Mouse (Mus musculus): Measurements from ENCODE around the gene Serpina3m. TPM values are rescaled to one million over a fixed set of nuclear protein-coding genes. Genes with fewer than 3 reads are reported as not detected.
"Not testable (repeated sequence)": the region's sequence is repeated elsewhere in the genome, so short reads cannot be mapped to it uniquely, and the experiment has no call there.

Serpina3m gene
- total and polyA plus RNA-seq, 3 experiments: not detected

GRCm38 (mm10) chr12:104386878-104387277, 48.6 kb downstream of the Serpina3m start:
- DNase-seq (ENCODE audit: extremely low read depth); in situ Hi-C loops (cut with MboI; ENCODE audit: low pct_ligation_motif_present, low pct_unique_long_range_greater_than_20kb, low sequenced_read_pairs); H3K4me3 ChIP-seq (replicated peaks in 1 of 3; ENCODE audit: low read depth in 2 of 3, low read length in 2 of 3, poor library complexity in 1 of 3); H3K4me2 ChIP-seq (ENCODE audit: insufficient read depth, low read depth, poor library complexity, severe bottlenecking); dilution Hi-C loops (cut with MboI; ENCODE audit: extremely low pct_ligation_motif_present, extremely low pct_unique_long_range_greater_than_20kb, low sequenced_read_pairs); H3K9ac ChIP-seq (ENCODE audit: insufficient read depth, low read depth); H3K36me3 ChIP-seq (replicated peaks in 1 of 2; ENCODE audit: control insufficient read depth in 1 of 2, insufficient read depth in 1 of 2, low read length in 1 of 2); H3K4me1 ChIP-seq (ENCODE audit: control insufficient read depth in 1 of 2, insufficient read depth in 2 of 2); H3K27ac ChIP-seq (ENCODE audit: insufficient read depth, low read depth); H3K79me2 ChIP-seq (replicated peaks; ENCODE audit: control insufficient read depth, extremely low read depth, insufficient read depth, poor library complexity, severe bottlenecking); H3K9me3 ChIP-seq (replicated peaks; ENCODE audit: low read length): not testable (repeated sequence)
- H3K27me3 ChIP-seq (replicated peaks): peaks cover 37% of the 10 kb centered on the region

GRCm38 (mm10) chr12:104388477-104388876, 50.2 kb downstream of the Serpina3m start:
- H3K27me3 ChIP-seq (replicated peaks): peaks cover 40% of the 10 kb centered on the region
- no peaks in the 10 kb centered on the region for H3K9me3 ChIP-seq (replicated peaks; ENCODE audit: low read length)
- H3K79me2 ChIP-seq (replicated peaks; ENCODE audit: control insufficient read depth, extremely low read depth, insufficient read depth, poor library complexity, severe bottlenecking): no peaks in the 10 kb centered on the region
- dilution Hi-C loops (cut with MboI; ENCODE audit: extremely low pct_ligation_motif_present, extremely low pct_unique_long_range_greater_than_20kb, low sequenced_read_pairs): no loop called here
- H3K4me3 ChIP-seq (replicated peaks in 1 of 3; ENCODE audit: low read depth in 2 of 3, low read length in 2 of 3, poor library complexity in 1 of 3): no peak overlapping the region
- in situ Hi-C loops (cut with MboI; ENCODE audit: low pct_ligation_motif_present, low pct_unique_long_range_greater_than_20kb, low sequenced_read_pairs): no loop called here
- DNase-seq (ENCODE audit: extremely low read depth): no peak
- no peaks in the 10 kb centered on the region for H3K4me1 ChIP-seq (ENCODE audit: control insufficient read depth in 1 of 2, insufficient read depth in 2 of 2)
- no peak overlapping the region for H3K9ac ChIP-seq (ENCODE audit: insufficient read depth, low read depth)
- no peak for TF ChIP-seq CHD1 (IDR thresholded peaks at IDR 0.05; ENCODE audit: low read depth, low read length)
- no peak for TF ChIP-seq PAX5 (IDR thresholded peaks at IDR 0.05; ENCODE audit: low read length)
- TF ChIP-seq RCOR1 (conservative IDR thresholded peaks at IDR 0.05; ENCODE audit: low read depth, low read length): no peak
- no peak for TF ChIP-seq MYC (IDR thresholded peaks at IDR 0.05; ENCODE audit: low read depth, low read length)
- no peak for TF ChIP-seq HCFC1 (IDR thresholded peaks at IDR 0.05; ENCODE audit: low read depth, low read length)
- no peak for TF ChIP-seq USF2 (conservative IDR thresholded peaks at IDR 0.05; ENCODE audit: low read depth, low read length)
- no peak for TF ChIP-seq ZMIZ1 (IDR thresholded peaks at IDR 0.05; ENCODE audit: low read depth, low read length)
- no peak for TF ChIP-seq BHLHE40 (IDR thresholded peaks at IDR 0.05; ENCODE audit: low read depth, low read length)
- no peak for TF ChIP-seq TBP (conservative IDR thresholded peaks at IDR 0.05; ENCODE audit: low read depth, low read length)
- TF ChIP-seq IRF4 (IDR thresholded peaks at IDR 0.05; ENCODE audit: low read depth, low read length): no peak
- no peak for TF ChIP-seq RAD21 (IDR thresholded peaks at IDR 0.05; ENCODE audit: low read depth, low read length)
- no peak for TF ChIP-seq SMC3 (IDR thresholded peaks at IDR 0.05; ENCODE audit: low read depth, low read length)
- no peak for TF ChIP-seq JUND (conservative IDR thresholded peaks at IDR 0.05; ENCODE audit: low read depth, low read length)
- TF ChIP-seq ZKSCAN1 (IDR thresholded peaks at IDR 0.05; ENCODE audit: borderline replicate concordance, low read depth, low read length): no peak
- TF ChIP-seq ETS1 (conservative IDR thresholded peaks at IDR 0.05; ENCODE audit: low read depth, low read length): no peak
- TF ChIP-seq TCF12 (IDR thresholded peaks at IDR 0.05; ENCODE audit: low read depth, low read length): no peak
- TF ChIP-seq MAFK (IDR thresholded peaks at IDR 0.05; ENCODE audit: insufficient replicate concordance, low read length): no peak
- TF ChIP-seq CHD2 (IDR thresholded peaks at IDR 0.05; ENCODE audit: low read length): no peak
- TF ChIP-seq ZNF384 (IDR thresholded peaks at IDR 0.05; ENCODE audit: low read depth, low read length): no peak
- TF ChIP-seq POLR2AphosphoS2 (IDR thresholded peaks at IDR 0.05; ENCODE audit: low read depth, low read length): no peak
- H3K36me3 ChIP-seq (replicated peaks in 1 of 2; ENCODE audit: control insufficient read depth in 1 of 2, insufficient read depth in 1 of 2, low read length in 1 of 2): no peaks in the 10 kb centered on the region
- no peak overlapping the region for H3K27ac ChIP-seq (ENCODE audit: insufficient read depth, low read depth)
- no peak overlapping the region for H3K4me2 ChIP-seq (ENCODE audit: insufficient read depth, low read depth, poor library complexity, severe bottlenecking)

- H3K9ac ChIP-seq (ENCODE audit: insufficient read depth, low read depth); H3K4me3 ChIP-seq (replicated peaks in 1 of 3; ENCODE audit: low read depth in 2 of 3, low read length in 2 of 3, poor library complexity in 1 of 3); DNase-seq (ENCODE audit: extremely low read depth); dilution Hi-C loops (cut with MboI; ENCODE audit: extremely low pct_ligation_motif_present, extremely low pct_unique_long_range_greater_than_20kb, low sequenced_read_pairs); H3K4me2 ChIP-seq (ENCODE audit: insufficient read depth, low read depth, poor library complexity, severe bottlenecking); H3K4me1 ChIP-seq (ENCODE audit: control insufficient read depth in 1 of 2, insufficient read depth in 2 of 2); H3K79me2 ChIP-seq (replicated peaks; ENCODE audit: control insufficient read depth, extremely low read depth, insufficient read depth, poor library complexity, severe bottlenecking); H3K36me3 ChIP-seq (replicated peaks in 1 of 2; ENCODE audit: control insufficient read depth in 1 of 2, insufficient read depth in 1 of 2, low read length in 1 of 2); H3K27ac ChIP-seq (ENCODE audit: insufficient read depth, low read depth); in situ Hi-C loops (cut with MboI; ENCODE audit: low pct_ligation_motif_present, low pct_unique_long_range_greater_than_20kb, low sequenced_read_pairs); H3K9me3 ChIP-seq (replicated peaks; ENCODE audit: low read length): not testable (repeated sequence)
- peaks cover 36% of the 10 kb centered on the region for H3K27me3 ChIP-seq (replicated peaks)
Observed at GRCm38 (mm10) chr12:104391057-104391456, 52.8 kb downstream of the Serpina3m start.

Measured in CH12.LX (cell line).